Mouse (Mus musculus) embryonic facial prominence, embryonic 14.5 days (tissue): ENCODE results near the gene Gpr150. TPM values are rescaled to one million over a fixed set of nuclear protein-coding genes. Genes with fewer than 3 reads are reported as not detected.

Experiments
- ATAC-seq: fragments of 200-750 bp; cut with Nextera tagmentation; 2 replicates; pipeline ENCODE4 v1.8.0; 2017; ENCODE audit warnings: low read depth, moderate number of reproducible peaks, moderate TSS enrichment
- DNase-seq: peaks from one replicate; pipeline ENCODE4 v3.0.0-alpha.2; 2015; ENCODE audit warnings: low spot score
- H3K27ac ChIP-seq: fragments of 300-500 bp; sonication (generic); replicated peaks from 2 replicates; pipeline ENCODE4 v1.5.1; 2014; ENCODE audit warnings: low read depth, mild to moderate bottlenecking, low read length, moderate library complexity
- H3K27me3 ChIP-seq: fragments of 300-500 bp; sonication (generic); replicated peaks from 2 replicates; pipeline ENCODE4 v1.6.1; 2014; ENCODE audit warnings: low read length; ENCODE audit not compliant: control insufficient read depth, insufficient read depth
- H3K36me3 ChIP-seq: fragments of 300-500 bp; sonication (generic); 2 replicates; pipeline ENCODE4 v1.6.1; 2014; ENCODE audit warnings: low read length, mixed read lengths; ENCODE audit not compliant: control insufficient read depth, insufficient read depth
- H3K4me1 ChIP-seq: fragments of 300-500 bp; sonication (generic); 2 replicates; pipeline ENCODE4 v1.6.1; 2014; ENCODE audit warnings: antibody characterized with exemption, low read length; ENCODE audit not compliant: control insufficient read depth, insufficient read depth
- H3K4me2 ChIP-seq: fragments of 300-500 bp; sonication (generic); 2 replicates; pipeline ENCODE4 v1.6.1; 2014; ENCODE audit warnings: low read depth, mild to moderate bottlenecking, low read length, moderate library complexity, mixed read lengths
- H3K4me3 ChIP-seq: fragments of 300-500 bp; sonication (generic); 2 replicates; pipeline ENCODE4 v1.5.1; 2014; ENCODE audit warnings: low read depth, mild to moderate bottlenecking, low read length
- H3K9ac ChIP-seq: fragments of 300-500 bp; sonication (generic); 2 replicates; pipeline ENCODE4 v1.6.1; 2014; ENCODE audit warnings: low read depth, mild to moderate bottlenecking, low read length, moderate library complexity, mixed read lengths
- H3K9me3 ChIP-seq: fragments of 300-500 bp; sonication (generic); 2 replicates; pipeline ENCODE4 v1.6.1; 2016; ENCODE audit warnings: low read length; ENCODE audit not compliant: control insufficient read depth
- WGBS: fragments of 180-500 bp; shearing (Covaris S2); extraction: QIAGEN DNeasy Blood & Tissue Kit; methylation state at CpG from one replicate; pipeline ENCODE4 v1.1.7; 2014; 5-methylcytosine and 5-hydroxymethylcytosine counted together
- polyA plus RNA-seq: library from polyadenylated mRNA; unstranded; fragments of >200 nt; fragmentation: Nextera tagmentation; extraction: Ambion mirVana; gene quantifications from 2 replicates; pipeline ENCODE4 v1.2.1, GENCODE M21; 2014

The Gpr150 gene
- 0.31 and 0.46 TPM in 2 replicates for polyA plus RNA-seq

DNA sequence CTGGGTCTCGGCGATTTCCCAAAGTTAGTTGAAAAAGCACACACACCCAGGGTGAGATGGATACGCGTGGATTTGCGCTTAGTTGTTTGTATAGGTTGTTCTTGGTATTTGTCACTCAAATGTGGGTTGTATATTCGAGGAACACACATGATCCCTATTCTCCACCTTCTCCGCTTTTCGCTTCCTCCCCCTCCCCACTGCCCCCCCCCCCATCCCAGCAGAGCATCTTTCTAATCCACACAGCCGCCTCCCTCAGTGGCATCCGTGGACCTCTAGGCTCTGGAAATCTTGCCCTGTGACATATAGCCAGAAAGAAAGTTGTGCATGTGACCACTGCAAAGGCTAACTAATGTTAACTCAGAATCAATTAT lies at the start of gene Gpr150:
Gene Gpr150 (minus strand): TSS at position 101 of the 371 bp plus-strand sequence.
- no peak within 1 kb of the TSS for H3K27ac ChIP-seq
- peak within 1 kb of the TSS; percentile 53; the same call in 1 of the 2 replicates for H3K9ac ChIP-seq
- no peaks in the 10 kb centered on the region for H3K36me3 ChIP-seq
- peak within 1 kb of the TSS; percentile 90 for H3K4me2 ChIP-seq
- H3K4me1 ChIP-seq: peaks cover 11% of the 10 kb centered on the region; the same call in 1 of the 2 replicates
- WGBS: 16% methylated on average over 10 of the region's 10 CpGs
- ATAC-seq (no peak), DNase-seq (no peak)
- peak within 1 kb of the TSS; percentile 48 for H3K4me3 ChIP-seq
- no peaks in the 10 kb centered on the region for H3K9me3 ChIP-seq
- peaks cover 50% of the 10 kb centered on the region for H3K27me3 ChIP-seq

DNA sequence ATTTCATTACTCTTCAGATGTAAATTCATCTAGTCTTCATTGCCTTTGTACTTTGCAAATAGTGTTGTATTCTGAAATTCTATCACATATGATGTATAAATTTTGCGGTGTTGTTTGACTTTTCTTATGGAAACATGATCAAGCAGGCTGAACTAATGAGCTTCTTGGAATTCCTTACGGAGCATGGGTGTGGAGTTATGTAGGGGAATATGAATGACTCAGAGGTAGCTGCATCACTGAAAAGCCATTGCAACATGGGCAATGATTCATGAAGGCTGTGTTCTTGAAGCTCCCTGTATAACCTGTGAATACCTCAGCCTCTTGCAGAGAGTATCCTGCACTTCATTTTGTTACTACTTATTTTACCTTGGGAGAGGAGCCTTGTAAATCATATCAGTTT lies 45.2 kb upstream of the Gpr150 start:
- no peak for ATAC-seq
- Histone ChIP-seq H3K4me3 (no peak overlapping the region), H3K27ac (no peak overlapping the region), H3K4me2 (no peak overlapping the region), H3K9ac (no peak overlapping the region), H3K27me3 (no peaks in the 10 kb centered on the region), H3K4me1 (peaks cover 6% of the 10 kb centered on the region; the same call in 1 of the 2 replicates), H3K36me3 (peaks cover 14% of the 10 kb centered on the region; the same call in 1 of the 2 replicates), H3K9me3 (no peaks in the 10 kb centered on the region)
- 82% methylated on average over 2 of the region's 2 CpGs for WGBS
- no peak for DNase-seq

DNA sequence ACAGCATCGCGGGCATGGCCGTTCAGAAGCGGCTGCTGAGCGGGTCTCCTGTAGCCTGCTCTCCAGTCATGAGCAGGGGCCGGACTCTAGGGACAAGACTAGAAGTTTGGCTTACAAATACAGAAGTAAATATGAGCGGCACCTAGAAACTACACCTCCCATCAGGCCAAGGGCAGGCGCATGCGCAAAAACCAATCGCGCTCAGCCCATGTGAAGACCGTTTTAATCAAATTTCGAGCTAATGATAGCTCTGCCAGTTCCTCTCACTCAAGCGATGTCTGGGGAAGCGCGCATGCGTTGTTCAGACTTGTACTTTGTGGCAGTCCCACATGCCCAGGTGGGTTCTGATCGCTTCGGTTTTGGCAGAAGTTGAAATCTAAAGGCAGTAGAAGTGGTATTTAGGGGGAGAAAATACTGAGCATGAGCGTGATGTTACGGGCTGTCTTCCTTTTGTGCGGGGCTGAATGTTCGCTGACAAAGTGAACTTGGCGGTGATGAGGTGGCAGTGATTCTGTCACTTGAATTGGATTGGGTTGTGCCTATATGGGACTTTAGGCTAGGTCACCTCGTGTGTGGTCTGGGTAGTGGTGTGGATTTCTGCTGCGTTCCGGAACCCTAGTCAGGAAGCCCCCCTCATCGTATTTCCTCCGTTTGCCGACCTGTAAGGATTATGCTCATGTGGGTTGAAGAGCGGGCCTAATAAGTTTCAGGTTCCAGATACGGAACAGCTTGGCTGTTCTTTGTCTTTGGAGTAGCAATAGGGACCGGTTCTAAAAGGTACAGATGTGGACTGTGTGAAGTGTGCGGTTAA lies 41.9 kb upstream of the Gpr150 start, which contains the start of the genes Arsk and Ttc37:
Gene Arsk (minus strand): TSS at position 168 of the 811 bp plus-strand sequence.
Gene Ttc37 (plus strand): TSS at position 242 of the 811 bp plus-strand sequence.
- ATAC-seq (peak; percentile 98), DNase-seq (peak; percentile 99)
- H3K4me1 ChIP-seq: peaks cover 6% of the 10 kb centered on the region; the same call in 1 of the 2 replicates
- H3K27me3 ChIP-seq: no peaks in the 10 kb centered on the region
- no peaks in the 10 kb centered on the region for H3K9me3 ChIP-seq
- WGBS: under 1% methylated on average over 34 of the region's 34 CpGs
- peaks cover 12% of the 10 kb centered on the region; the same call in 1 of the 2 replicates for H3K36me3 ChIP-seq
- H3K27ac ChIP-seq: peak within 1 kb of the TSS; percentile 84
- peak within 1 kb of the TSS; percentile 66 for H3K4me2 ChIP-seq
- H3K9ac ChIP-seq: peak within 1 kb of the TSS; percentile 79
- peak within 1 kb of the TSS; percentile 72 for H3K4me3 ChIP-seq

DNA sequence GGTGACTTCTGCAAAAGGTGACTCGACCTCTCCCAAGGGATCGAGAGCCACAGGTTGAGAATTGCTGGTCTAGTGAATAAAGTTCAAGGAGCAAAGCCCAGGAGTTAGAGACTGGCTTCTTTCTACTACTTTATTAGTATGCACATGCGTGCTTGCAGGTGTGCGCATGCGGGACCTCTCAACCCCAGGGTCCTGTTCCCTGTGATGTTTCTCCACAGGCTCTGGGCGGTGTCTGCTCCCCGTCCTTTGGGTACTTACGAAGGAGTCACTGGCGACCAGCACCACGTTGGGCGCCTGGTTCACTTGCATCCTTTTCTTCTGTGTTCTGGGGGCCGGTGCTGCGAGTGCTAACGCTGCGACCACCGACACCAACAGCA lies 41.3 kb upstream of the Gpr150 start:
- H3K4me1 ChIP-seq: peaks cover 6% of the 10 kb centered on the region; the same call in 1 of the 2 replicates
- peak; percentile 65 for DNase-seq
- peak; percentile 84 for ATAC-seq

DNA sequence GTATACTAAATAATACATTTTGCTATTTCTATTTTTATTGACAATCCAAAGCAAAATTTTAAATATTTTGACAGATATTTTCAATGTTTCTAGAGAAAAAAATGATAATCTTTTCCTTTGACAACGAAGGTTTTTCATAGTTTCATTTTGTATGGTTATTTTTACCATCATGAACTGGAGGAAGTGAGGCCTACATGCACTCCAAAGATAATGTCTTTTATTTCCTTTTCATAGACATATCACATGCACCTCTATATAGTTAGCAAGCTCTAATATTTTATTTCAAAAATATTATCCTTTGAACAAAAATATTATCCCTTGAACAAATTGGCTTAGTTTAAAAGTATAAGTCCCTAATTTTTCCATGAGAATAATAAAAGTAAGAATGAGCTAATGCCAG lies 17.5 kb upstream of the Gpr150 start:
- WGBS: 75% methylated on average over 1 of the region's 1 CpGs
- H3K4me1 ChIP-seq: no peaks in the 10 kb centered on the region
- no peak for ATAC-seq
- H3K9ac ChIP-seq: no peak overlapping the region
- H3K4me3 ChIP-seq: no peak overlapping the region
- H3K9me3 ChIP-seq: no peaks in the 10 kb centered on the region
- no peaks in the 10 kb centered on the region for H3K27me3 ChIP-seq
- no peak for DNase-seq
- no peaks in the 10 kb centered on the region; the same call in 1 of the 2 replicates for H3K36me3 ChIP-seq
- no peak overlapping the region for H3K27ac ChIP-seq
- H3K4me2 ChIP-seq: no peak overlapping the region

More for the DNA sequence above, 41.3 kb upstream of the Gpr150 start:
- H3K4me2 ChIP-seq: peak overlapping the region; percentile 61
- H3K36me3 ChIP-seq: peaks cover 11% of the 10 kb centered on the region; the same call in 1 of the 2 replicates
- peak overlapping the region; percentile 79 for H3K9ac ChIP-seq
- no peaks in the 10 kb centered on the region for H3K9me3 ChIP-seq
- 3% methylated on average over 16 of the region's 16 CpGs for WGBS
- H3K27me3 ChIP-seq: no peaks in the 10 kb centered on the region
- peak overlapping the region; percentile 72 for H3K4me3 ChIP-seq
- peak overlapping the region; percentile 84 for H3K27ac ChIP-seq

DNA sequence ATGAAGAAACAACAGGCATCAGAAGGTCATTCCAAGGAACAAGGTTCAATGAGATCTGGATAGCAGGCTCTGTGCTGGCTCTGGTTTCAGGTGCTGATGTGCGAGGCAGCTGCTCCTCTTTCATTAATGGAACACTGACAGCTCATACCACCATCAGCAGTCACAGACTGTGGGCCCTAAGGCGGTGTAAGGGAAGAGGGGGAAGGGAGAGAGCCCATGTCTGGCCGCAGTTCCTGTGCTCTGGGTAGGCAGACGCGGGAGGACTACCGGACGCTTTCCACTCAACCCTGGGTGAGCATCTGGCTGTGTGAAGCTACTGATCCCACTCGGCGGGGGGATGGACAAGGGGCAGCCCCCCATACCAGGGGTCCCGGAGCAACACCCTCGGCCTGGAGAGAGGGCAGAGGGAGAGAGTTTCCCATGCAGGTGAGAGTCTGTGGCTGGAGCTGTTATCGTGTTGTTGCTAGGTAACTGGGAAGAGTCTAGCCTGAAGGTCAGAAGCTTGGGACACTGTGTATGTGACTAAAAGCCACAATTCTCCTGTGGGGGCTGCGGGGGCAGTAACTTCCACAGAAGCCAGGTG lies 7.7 kb upstream of the Gpr150 start:
- no peaks in the 10 kb centered on the region for H3K9me3 ChIP-seq
- DNase-seq: no peak
- WGBS: 59% methylated on average over 13 of the region's 13 CpGs
- H3K4me1 ChIP-seq: no peaks in the 10 kb centered on the region
- no peak overlapping the region for H3K9ac ChIP-seq
- ATAC-seq: no peak
- no peaks in the 10 kb centered on the region for H3K27me3 ChIP-seq
- H3K4me3 ChIP-seq: no peak overlapping the region
- peaks cover 9% of the 10 kb centered on the region; the same call in 1 of the 2 replicates for H3K36me3 ChIP-seq
- H3K4me2 ChIP-seq: no peak overlapping the region
- H3K27ac ChIP-seq: no peak overlapping the region

DNA sequence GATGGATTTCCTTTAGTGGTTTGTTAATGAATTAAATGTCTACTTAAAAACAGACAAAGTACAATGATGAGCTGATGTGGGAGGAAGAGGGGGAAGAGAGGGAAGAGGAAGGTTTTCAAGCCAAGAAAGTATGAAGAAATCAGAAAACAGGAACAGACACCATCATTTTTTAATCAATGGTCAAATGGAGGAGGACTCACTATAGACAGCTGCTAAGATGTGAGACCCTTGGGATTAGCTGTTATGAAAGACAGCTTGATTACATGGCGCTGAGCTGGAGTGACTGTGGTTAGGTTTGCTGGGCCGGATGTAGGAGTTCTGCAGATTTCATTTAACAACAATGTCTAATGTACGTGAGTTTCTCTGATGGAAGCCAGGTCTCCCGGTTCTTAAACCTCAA lies 6.8 kb upstream of the Gpr150 start:
- Histone ChIP-seq H3K36me3 (peaks cover 9% of the 10 kb centered on the region; the same call in 1 of the 2 replicates), H3K27me3 (no peaks in the 10 kb centered on the region)
- no peak for DNase-seq

DNA sequence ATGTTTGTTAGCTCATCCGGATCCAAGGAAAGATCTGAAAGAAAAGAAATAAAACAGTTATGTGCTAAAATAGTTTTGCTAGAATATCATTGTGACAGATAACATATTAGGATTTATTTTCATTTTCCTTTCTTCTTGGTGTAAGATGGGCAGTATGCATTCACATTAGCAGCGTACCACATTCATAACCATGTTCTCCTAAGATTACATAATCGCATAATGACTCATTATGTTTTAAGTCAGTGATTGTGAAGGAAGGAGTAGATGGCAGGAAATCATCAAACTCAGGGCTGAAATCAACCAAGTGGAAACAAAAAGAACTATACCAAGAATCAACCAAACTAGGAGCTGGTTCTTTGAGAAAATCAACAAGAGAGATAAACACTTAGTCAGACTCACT lies 5.8 kb upstream of the Gpr150 start:
- peaks cover 6% of the 10 kb centered on the region for H3K27me3 ChIP-seq
- no peaks in the 10 kb centered on the region for H3K9me3 ChIP-seq
- H3K4me3 ChIP-seq: no peak overlapping the region
- 86% methylated on average over 3 of the region's 3 CpGs for WGBS
- H3K4me2 ChIP-seq: no peak overlapping the region
- H3K36me3 ChIP-seq: peaks cover 9% of the 10 kb centered on the region; the same call in 1 of the 2 replicates
- H3K4me1 ChIP-seq: no peaks in the 10 kb centered on the region
- H3K27ac ChIP-seq: no peak overlapping the region
- no peak overlapping the region for H3K9ac ChIP-seq
- no peak for DNase-seq
- ATAC-seq: no peak

More for the DNA sequence above, 6.8 kb upstream of the Gpr150 start:
- no peak overlapping the region for H3K4me2 ChIP-seq
- H3K4me1 ChIP-seq: no peaks in the 10 kb centered on the region
- H3K9ac ChIP-seq: no peak overlapping the region
- H3K4me3 ChIP-seq: no peak overlapping the region
- WGBS: 86% methylated on average over 4 of the region's 4 CpGs
- ATAC-seq: no peak
- H3K27ac ChIP-seq: no peak overlapping the region
- H3K9me3 ChIP-seq: no peaks in the 10 kb centered on the region
